Mouse (Mus musculus) heart, embryonic 14.5 days (tissue): Measurements from ENCODE around the gene Pnlip. TPM values are rescaled to one million over a fixed set of nuclear protein-coding genes. Genes with fewer than 3 reads are reported as not detected.

Experiments used
- ATAC-seq: fragments of 200-750 bp; cut with Nextera tagmentation; 2 replicates; pipeline ENCODE4 v1.8.0; 2017; ENCODE audit warnings: low read depth, moderate TSS enrichment; ENCODE audit not compliant: insufficient number of reproducible peaks, insufficient read depth, low FRiP score
- H3K27ac ChIP-seq, 2 experiments: fragments of 200-500 bp in 1 of 2; fragments of 300-500 bp in 1 of 2; sonication (generic) in 1 of 2; replicated peaks in 1 of 2; 2 replicates each; pipeline ENCODE4 v1.5.1; 2012 to 2014; ENCODE audit warnings: low read depth in 2 of 2, low read length in 2 of 2, control low read depth in 1 of 2, mild to moderate bottlenecking in 1 of 2, mixed read lengths in 1 of 2; ENCODE audit not compliant: control insufficient read depth in 1 of 2, insufficient read depth in 1 of 2
- H3K27me3 ChIP-seq: fragments of 300-500 bp; sonication (generic); 2 replicates; pipeline ENCODE4 v1.6.1; 2014; ENCODE audit warnings: mild to moderate bottlenecking, low read length, control low read depth; ENCODE audit not compliant: control insufficient read depth, insufficient read depth
- H3K36me3 ChIP-seq: fragments of 300-500 bp; sonication (generic); 2 replicates; pipeline ENCODE4 v1.6.1; 2014; ENCODE audit warnings: mild to moderate bottlenecking, control low read depth, low read length, mixed read lengths; ENCODE audit not compliant: control insufficient read depth, insufficient read depth
- H3K4me1 ChIP-seq, 2 experiments: fragments of 200-500 bp in 1 of 2; fragments of 300-500 bp in 1 of 2; sonication (generic) in 1 of 2; 2 replicates each; pipeline ENCODE4 v1.6.1; 2012 to 2014; ENCODE audit warnings: low read length in 2 of 2, control low read depth in 1 of 2, mixed read lengths in 1 of 2; ENCODE audit not compliant: control insufficient read depth in 2 of 2, insufficient read depth in 2 of 2
- H3K4me2 ChIP-seq: fragments of 300-500 bp; sonication (generic); 2 replicates; pipeline ENCODE4 v1.6.1; 2014; ENCODE audit warnings: mild to moderate bottlenecking, low read length
- H3K4me3 ChIP-seq, 2 experiments: fragments of 200-500 bp in 1 of 2; fragments of 300-500 bp in 1 of 2; sonication (generic) in 1 of 2; 2 replicates each; pipeline ENCODE4 v1.5.1; 2012 to 2014; ENCODE audit warnings: low read length in 2 of 2, mild to moderate bottlenecking in 2 of 2, control low read depth in 1 of 2, low read depth in 1 of 2, moderate library complexity in 1 of 2; ENCODE audit not compliant: control insufficient read depth in 1 of 2, insufficient read depth in 1 of 2
- H3K9ac ChIP-seq: fragments of 300-500 bp; sonication (generic); 2 replicates; pipeline ENCODE4 v1.6.1; 2014; ENCODE audit warnings: mild to moderate bottlenecking, low read length
- H3K9me3 ChIP-seq: fragments of 300-500 bp; sonication (generic); 2 replicates; pipeline ENCODE4 v1.6.1; 2016; ENCODE audit warnings: low read length, control low read depth; ENCODE audit not compliant: control insufficient read depth
- WGBS: fragments of 180-500 bp; shearing (Covaris S2); extraction: QIAGEN DNeasy Blood & Tissue Kit; methylation state at CpG from one replicate; pipeline ENCODE4 v1.1.7; 2014; 5-methylcytosine and 5-hydroxymethylcytosine counted together
- polyA plus RNA-seq: library from polyadenylated mRNA; unstranded; fragments of >200 nt; fragmentation: Nextera tagmentation; extraction: Ambion mirVana; gene quantifications from 2 replicates; pipeline ENCODE4 v1.2.1, GENCODE M21; 2014

Pnlip gene
- polyA plus RNA-seq, 1 experiment from 2014 or later = not detected

DNA sequence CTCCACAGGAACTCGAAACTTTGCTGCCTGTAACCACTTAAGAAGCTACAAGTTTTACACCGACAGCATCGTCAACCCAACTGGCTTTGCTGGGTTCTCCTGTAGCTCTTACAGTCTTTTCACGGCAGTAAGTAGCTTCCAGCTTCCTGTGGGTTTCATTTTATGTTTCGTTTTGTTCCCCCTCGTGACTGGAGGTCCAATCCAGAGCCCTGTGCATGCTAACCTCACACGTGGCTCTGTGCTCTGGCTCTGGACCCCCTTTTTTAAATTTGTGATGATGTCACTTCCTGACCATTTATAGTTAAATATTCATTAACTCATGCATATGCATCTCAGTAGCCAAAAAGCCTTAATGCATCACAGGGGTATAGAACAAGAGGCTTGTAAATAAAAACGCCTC is 24.8 kb downstream of the Pnlip start:
- H3K9ac ChIP-seq = no peak overlapping the region
- no peak overlapping the region for H3K27ac ChIP-seq
- H3K4me2 ChIP-seq = no peak overlapping the region
- no peaks in the 10 kb centered on the region for H3K9me3 ChIP-seq
- no peaks in the 10 kb centered on the region; a peak in 1 of 4 replicates for H3K4me1 ChIP-seq
- WGBS = 58% methylated on average over 8 of the region's 8 CpGs
- ATAC-seq = no peak
- no peaks in the 10 kb centered on the region for H3K36me3 ChIP-seq
- no peaks in the 10 kb centered on the region for H3K27me3 ChIP-seq
- no peak overlapping the region for H3K4me3 ChIP-seq

DNA sequence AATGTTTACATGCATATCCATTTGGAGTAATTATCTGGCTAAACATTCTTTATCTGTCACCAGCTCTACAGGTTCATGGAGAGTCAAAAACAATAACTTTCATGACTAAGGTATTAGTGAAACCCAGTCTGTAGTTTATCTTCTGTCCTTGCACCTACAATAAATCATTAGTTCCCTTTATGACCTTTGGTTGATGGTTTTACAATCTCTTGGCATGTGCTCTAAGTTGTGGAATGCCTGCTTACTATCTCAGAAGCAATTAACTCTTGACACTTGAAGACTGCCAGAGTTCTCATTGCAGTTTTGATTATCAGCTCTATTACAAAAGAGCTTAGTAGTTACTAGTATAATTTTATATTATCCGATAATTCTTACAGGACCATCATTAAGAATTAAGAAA is 36.6 kb downstream of the Pnlip start:
- Histone ChIP-seq H3K27ac (no peak overlapping the region), H3K9ac (no peak overlapping the region), H3K4me1 (peaks cover 0 to 3% of the 10 kb centered on the region in 2 experiments; a peak in 2 of 4 replicates), H3K9me3 (no peaks in the 10 kb centered on the region), H3K4me2 (no peak overlapping the region), H3K27me3 (no peaks in the 10 kb centered on the region), H3K4me3 (no peak overlapping the region), H3K36me3 (no peaks in the 10 kb centered on the region)
- WGBS = 49% methylated on average over 1 of the region's 1 CpGs
- ATAC-seq = no peak

DNA sequence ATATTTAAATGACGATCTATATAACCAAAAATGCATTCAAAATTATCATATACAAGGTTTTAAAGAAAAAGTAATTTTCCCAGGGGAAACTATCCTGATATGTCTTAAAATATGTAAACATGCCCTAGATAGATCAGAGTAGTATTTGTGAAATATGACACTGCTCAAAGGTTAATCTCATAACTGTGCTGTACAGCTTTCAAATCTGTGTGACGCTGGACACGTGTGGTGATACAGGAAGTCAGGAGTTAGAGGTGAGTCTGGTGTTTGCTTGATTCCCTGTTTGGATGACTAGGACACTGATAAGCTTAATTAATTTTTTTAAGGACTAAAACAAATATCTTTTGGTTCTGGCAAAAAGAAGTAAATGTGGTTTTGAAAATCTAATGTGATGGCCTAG is 43.0 kb downstream of the Pnlip start:
- Histone ChIP-seq H3K9me3 (no peaks in the 10 kb centered on the region), H3K27me3 (no peaks in the 10 kb centered on the region), H3K4me2 (no peak overlapping the region), H3K9ac (no peak overlapping the region), H3K4me1 (peaks cover 0 to 3% of the 10 kb centered on the region in 2 experiments; a peak in 2 of 4 replicates), H3K4me3 (no peak overlapping the region), H3K36me3 (no peaks in the 10 kb centered on the region), H3K27ac (no peak overlapping the region)
- no peak for ATAC-seq
- 73% methylated on average over 3 of the region's 3 CpGs for whole genome bisulfite sequencing

DNA sequence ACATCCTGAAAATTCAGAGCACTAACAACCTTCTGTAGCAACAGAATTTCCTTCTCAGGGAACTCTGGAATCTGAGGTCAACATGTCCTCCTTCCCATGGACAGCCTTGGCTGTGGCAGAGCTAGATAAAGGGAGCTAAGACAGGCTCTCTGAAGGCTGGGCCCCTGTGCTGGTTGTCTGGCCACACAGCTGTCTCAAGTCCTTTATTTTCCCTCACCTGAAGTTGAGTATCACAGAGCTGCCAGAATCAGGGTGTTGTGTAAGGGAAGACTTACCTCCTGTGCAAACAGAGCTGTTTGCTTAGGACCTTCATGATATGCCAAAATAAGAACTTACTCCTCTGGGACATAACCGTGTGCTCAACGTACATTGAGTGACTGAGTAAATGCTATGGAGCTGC is 43.9 kb downstream of the Pnlip start:
- H3K27ac ChIP-seq = no peak overlapping the region
- no peaks in the 10 kb centered on the region for H3K36me3 ChIP-seq
- H3K4me1 ChIP-seq = peaks cover 0 to 2% of the 10 kb centered on the region in 2 experiments; a peak in 2 of 4 replicates
- WGBS = 80% methylated on average over 2 of the region's 2 CpGs
- no peaks in the 10 kb centered on the region for H3K9me3 ChIP-seq
- no peak overlapping the region for H3K4me3 ChIP-seq
- H3K9ac ChIP-seq = no peak overlapping the region
- H3K4me2 ChIP-seq = no peak overlapping the region
- no peaks in the 10 kb centered on the region for H3K27me3 ChIP-seq
- ATAC-seq = no peak

DNA sequence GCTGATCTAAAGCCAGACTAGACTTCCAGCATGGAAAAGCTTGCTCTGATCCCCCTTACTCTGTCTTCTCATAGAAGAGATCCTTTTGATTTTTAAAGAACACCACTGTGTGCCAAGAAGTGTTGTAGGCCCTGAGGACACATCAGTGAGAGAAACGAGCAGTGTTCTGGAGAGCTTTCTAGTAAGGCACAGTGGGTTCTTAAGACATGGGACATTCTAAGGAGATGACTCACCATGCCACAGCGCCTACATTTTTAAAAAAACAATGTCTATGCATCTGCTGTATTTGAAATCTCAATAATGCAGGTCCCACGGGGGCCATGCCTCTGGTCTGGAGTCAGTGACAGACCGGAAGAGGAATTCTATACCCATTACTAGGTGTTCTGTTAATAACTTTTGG is 52.3 kb downstream of the Pnlip start:
- Histone ChIP-seq H3K9ac (no peak overlapping the region), H3K4me2 (no peak overlapping the region), H3K9me3 (no peaks in the 10 kb centered on the region), H3K4me3 (no peak overlapping the region), H3K27ac (no peak overlapping the region), H3K27me3 (no peaks in the 10 kb centered on the region), H3K4me1 (no peaks in the 10 kb centered on the region), H3K36me3 (no peaks in the 10 kb centered on the region)
- no peak for ATAC-seq
- 77% methylated on average over 4 of the region's 4 CpGs for WGBS

DNA sequence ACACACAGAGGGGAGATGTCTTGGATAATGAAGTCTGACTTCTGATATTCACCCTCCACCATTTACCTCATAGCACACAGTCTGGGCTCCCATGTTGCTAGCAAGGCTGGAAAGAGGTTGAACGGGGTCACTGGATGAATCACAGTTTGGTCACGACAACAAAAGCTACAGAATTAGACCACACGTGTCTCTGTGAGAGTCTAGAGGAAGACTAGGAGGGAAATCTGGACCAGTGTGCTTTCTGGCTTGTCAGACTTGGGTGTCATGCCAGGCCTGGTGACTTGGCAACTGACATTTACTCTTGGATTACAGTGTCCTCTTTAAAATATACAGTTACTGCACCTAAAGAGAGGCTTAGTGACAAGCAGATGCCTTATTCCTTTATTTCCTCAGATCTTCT is 56.3 kb downstream of the Pnlip start:
- Histone ChIP-seq H3K27ac (no peak overlapping the region), H3K27me3 (no peaks in the 10 kb centered on the region), H3K4me1 (no peaks in the 10 kb centered on the region), H3K4me2 (no peak overlapping the region), H3K9ac (no peak overlapping the region), H3K4me3 (no peak overlapping the region), H3K9me3 (no peaks in the 10 kb centered on the region), H3K36me3 (no peaks in the 10 kb centered on the region)
- ATAC-seq = no peak
- WGBS = 55% methylated on average over 3 of the region's 3 CpGs

DNA sequence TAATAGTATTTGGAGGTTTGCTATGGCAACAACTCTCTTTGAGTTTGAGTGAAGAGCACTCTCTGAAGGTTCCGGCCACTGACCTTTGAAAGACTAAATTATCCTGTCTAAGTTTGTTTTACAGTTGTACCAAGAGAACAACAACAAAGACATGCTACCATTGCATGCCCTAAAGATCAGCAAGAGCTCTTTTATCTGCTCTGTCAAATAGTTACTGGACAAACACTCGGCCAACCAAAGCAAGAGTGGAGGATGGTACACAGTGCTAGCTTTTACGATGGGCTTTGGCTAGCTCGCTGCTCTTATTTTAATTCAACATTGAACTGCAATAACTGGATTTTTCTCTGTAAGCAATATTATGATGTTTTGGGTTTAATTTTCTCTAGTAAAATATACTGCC is 65.6 kb downstream of the Pnlip start:
- H3K4me2 ChIP-seq = no peak overlapping the region
- WGBS = 83% methylated on average over 4 of the region's 4 CpGs
- no peaks in the 10 kb centered on the region for H3K36me3 ChIP-seq
- H3K27me3 ChIP-seq = no peaks in the 10 kb centered on the region
- H3K27ac ChIP-seq = no peak overlapping the region
- ATAC-seq = no peak
- H3K9ac ChIP-seq = no peak overlapping the region
- no peak overlapping the region for H3K4me3 ChIP-seq
- H3K9me3 ChIP-seq = no peaks in the 10 kb centered on the region
- H3K4me1 ChIP-seq = no peaks in the 10 kb centered on the region

DNA sequence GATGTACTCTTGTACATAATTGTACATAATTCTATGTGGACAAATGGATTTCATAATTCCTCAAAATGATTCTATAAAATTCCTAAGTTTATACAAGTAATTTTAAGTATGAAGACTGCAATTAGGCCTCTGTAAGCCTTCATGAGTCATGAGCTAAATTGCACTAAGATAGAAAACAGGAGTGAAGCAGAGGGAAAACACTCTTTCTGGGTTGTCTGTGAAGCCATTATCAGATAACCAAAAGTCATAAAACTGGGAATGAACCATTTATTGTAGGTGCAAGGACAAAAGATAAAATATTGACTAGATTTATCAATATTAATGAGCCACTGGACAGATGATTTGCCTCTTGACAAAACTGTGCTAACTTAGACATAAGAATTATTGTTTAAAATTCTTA is 68.1 kb downstream of the Pnlip start:
- H3K4me2 ChIP-seq = no peak overlapping the region
- ATAC-seq = no peak
- no peaks in the 10 kb centered on the region for H3K36me3 ChIP-seq
- H3K9me3 ChIP-seq = no peaks in the 10 kb centered on the region
- H3K27me3 ChIP-seq = no peaks in the 10 kb centered on the region
- no peaks in the 10 kb centered on the region for H3K4me1 ChIP-seq
- no peak overlapping the region for H3K27ac ChIP-seq
- H3K4me3 ChIP-seq = no peak overlapping the region
- H3K9ac ChIP-seq = no peak overlapping the region
